Mouse (Mus musculus) hindbrain, embryonic 13.5 days (tissue): ENCODE measurements around the gene Trim54. TPM values are rescaled to one million over a fixed set of nuclear protein-coding genes. Genes with fewer than 3 reads are reported as not detected.
A peak's percentile ranks its signal among the peaks of the same experiment; 100 is the strongest.

ENCODE experiments used
- ATAC-seq: fragments of 200-750 bp; cut with Nextera tagmentation; 2 replicates; pipeline ENCODE4 v1.8.0; 2017; ENCODE audit warnings: moderate TSS enrichment; ENCODE audit not compliant: low FRiP score
- H3K27ac ChIP-seq: fragments of 300-500 bp; sonication (generic); 2 replicates; pipeline ENCODE4 v1.5.1; 2015; ENCODE audit warnings: inconsistent platforms, mild to moderate bottlenecking, moderate library complexity
- H3K27me3 ChIP-seq: fragments of 300-500 bp; sonication (generic); 2 replicates; pipeline ENCODE4 v1.6.1; 2015; ENCODE audit warnings: mild to moderate bottlenecking, inconsistent platforms
- H3K36me3 ChIP-seq: fragments of 300-500 bp; sonication (generic); 2 replicates; pipeline ENCODE4 v1.6.1; 2015; ENCODE audit warnings: mild to moderate bottlenecking, inconsistent platforms
- H3K4me1 ChIP-seq: fragments of 300-500 bp; sonication (generic); replicated peaks from 2 replicates; pipeline ENCODE4 v1.6.1; 2015; ENCODE audit warnings: inconsistent platforms
- H3K4me2 ChIP-seq: fragments of 300-500 bp; sonication (generic); 2 replicates; pipeline ENCODE4 v1.6.1; 2015; ENCODE audit warnings: inconsistent platforms, mild to moderate bottlenecking, moderate library complexity
- H3K4me3 ChIP-seq: fragments of 300-500 bp; sonication (generic); 2 replicates; pipeline ENCODE4 v1.5.1; 2015; ENCODE audit warnings: mild to moderate bottlenecking, inconsistent platforms
- H3K9ac ChIP-seq: fragments of 300-500 bp; sonication (generic); 2 replicates; pipeline ENCODE4 v1.6.1; 2015; ENCODE audit warnings: mild to moderate bottlenecking, inconsistent platforms
- H3K9me3 ChIP-seq: fragments of 300-500 bp; sonication (generic); 2 replicates; pipeline ENCODE4 v1.6.1; 2016; ENCODE audit warnings: inconsistent platforms
- WGBS: fragments of 180-500 bp; shearing (Covaris S2); methylation state at CpG from one replicate; pipeline ENCODE4 v1.1.7; 2015; 5-methylcytosine and 5-hydroxymethylcytosine counted together
- polyA plus RNA-seq: library from polyadenylated mRNA; unstranded; fragments of >200 nt; fragmentation: Nextera tagmentation; extraction: Ambion mirVana; gene quantifications from 2 replicates; pipeline ENCODE4 v1.2.1, GENCODE M21; 2015

Trim54 gene
- polyA plus RNA-seq, 1 experiment from 2014 or later = 0.16 TPM

DNA sequence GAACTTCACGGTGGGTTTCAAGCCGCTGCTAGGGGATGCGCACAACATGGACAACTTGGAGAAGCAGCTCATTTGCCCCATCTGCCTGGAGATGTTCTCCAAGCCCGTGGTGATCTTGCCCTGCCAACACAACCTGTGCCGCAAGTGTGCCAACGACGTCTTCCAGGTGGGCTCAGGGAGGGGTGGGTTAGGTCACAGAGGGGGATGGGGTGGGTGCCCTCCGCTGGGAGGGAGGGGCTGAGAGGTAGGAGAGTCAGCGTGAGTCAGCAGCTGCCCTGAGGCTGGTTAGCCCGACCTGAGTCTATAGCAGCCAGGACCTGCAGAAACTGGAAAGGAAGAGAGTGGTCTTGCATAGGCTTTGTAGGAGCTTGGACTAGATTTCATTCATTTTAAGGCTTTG, 400 bp downstream of the Trim54 start:
- H3K27me3 ChIP-seq = peaks cover 14% of the 10 kb centered on the region
- 37% methylated on average over 10 of the region's 10 CpGs for WGBS
- no peak for ATAC-seq
- no peaks in the 10 kb centered on the region for H3K9me3 ChIP-seq
- H3K27ac ChIP-seq = no peak overlapping the region
- H3K4me2 ChIP-seq = no peak overlapping the region
- H3K36me3 ChIP-seq = no peaks in the 10 kb centered on the region
- no peak overlapping the region for H3K4me3 ChIP-seq
- no peak overlapping the region for H3K9ac ChIP-seq
- no peaks in the 10 kb centered on the region for H3K4me1 ChIP-seq

DNA sequence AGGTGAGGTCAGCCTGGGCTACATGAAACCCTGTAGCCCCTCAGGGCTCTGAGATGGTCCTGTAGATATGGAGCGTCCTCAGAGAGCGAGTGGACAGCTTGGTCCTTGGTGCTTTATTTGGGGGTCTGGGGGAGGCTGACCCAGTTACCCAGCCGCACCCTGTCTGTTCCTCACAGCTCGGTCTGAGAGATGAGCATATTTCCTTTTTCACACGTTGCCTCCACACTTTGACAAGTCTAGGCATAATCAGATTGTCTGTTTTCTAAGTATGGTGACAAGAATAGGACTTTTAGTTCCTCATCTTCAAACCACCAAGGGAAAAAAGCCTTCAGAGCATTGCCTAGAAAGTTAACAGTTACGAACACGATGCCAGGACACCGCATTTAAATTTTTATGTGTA, 4.6 kb downstream of the Trim54 start:
- Histone ChIP-seq H3K9ac (no peak overlapping the region), H3K36me3 (no peaks in the 10 kb centered on the region), H3K9me3 (no peaks in the 10 kb centered on the region), H3K4me2 (no peak overlapping the region), H3K4me1 (no peaks in the 10 kb centered on the region), H3K4me3 (no peak overlapping the region), H3K27me3 (peaks cover 9% of the 10 kb centered on the region), H3K27ac (no peak overlapping the region)
- no peak for ATAC-seq
- WGBS = 85% methylated on average over 8 of the region's 8 CpGs

DNA sequence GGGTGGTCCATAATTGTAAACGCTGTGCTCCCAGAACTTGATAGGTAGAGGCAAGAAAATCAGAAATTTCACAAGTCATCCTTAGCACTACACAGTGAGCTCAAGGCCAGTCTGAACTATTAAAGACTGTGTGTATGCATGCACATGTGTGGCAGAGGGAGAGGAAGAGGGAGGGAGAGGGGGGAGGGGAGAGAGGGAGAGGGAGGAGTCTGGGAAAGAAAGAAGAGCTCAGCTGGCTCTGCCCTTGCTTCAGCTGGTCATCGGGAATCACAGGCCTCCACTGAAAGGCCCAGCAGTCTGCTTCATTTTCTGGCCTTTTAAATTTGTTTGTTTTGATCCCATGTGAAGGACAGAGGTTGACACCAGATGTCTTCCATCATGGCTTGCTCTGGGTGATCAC, 7.0 kb downstream of the Trim54 start:
- H3K36me3 ChIP-seq = no peaks in the 10 kb centered on the region
- no peak for ATAC-seq
- WGBS = 46% methylated on average over 2 of the region's 2 CpGs
- H3K4me1 ChIP-seq = no peaks in the 10 kb centered on the region
- no peak overlapping the region for H3K9ac ChIP-seq
- H3K4me2 ChIP-seq = no peak overlapping the region
- H3K27ac ChIP-seq = no peak overlapping the region
- no peaks in the 10 kb centered on the region for H3K9me3 ChIP-seq
- H3K27me3 ChIP-seq = no peaks in the 10 kb centered on the region
- no peak overlapping the region for H3K4me3 ChIP-seq

DNA sequence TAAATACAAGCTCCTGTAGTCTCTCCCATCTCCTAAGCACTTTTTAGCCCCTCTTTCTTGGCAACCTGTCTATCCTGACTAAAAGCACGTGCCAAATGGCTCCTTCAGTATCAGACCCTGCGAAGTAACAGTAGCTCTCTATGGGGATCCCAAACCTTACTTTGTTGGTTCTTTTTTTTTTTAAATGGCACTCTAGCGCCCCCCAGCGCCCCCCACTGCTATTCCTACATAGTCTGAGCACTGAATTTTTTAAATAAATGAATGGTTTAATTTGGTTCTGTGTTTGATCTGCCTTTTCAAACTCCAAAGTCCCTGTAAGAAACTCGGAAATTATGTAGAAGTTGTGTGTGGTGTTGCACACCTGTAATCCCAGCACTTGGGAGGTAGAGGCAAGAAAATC, 9.5 kb downstream of the Trim54 start:
- H3K4me2 ChIP-seq = no peak overlapping the region
- no peaks in the 10 kb centered on the region for H3K36me3 ChIP-seq
- H3K9me3 ChIP-seq = no peaks in the 10 kb centered on the region
- H3K4me1 ChIP-seq = no peaks in the 10 kb centered on the region
- 0 out of 2 replicates have a peak, but pooled peaks cover 5% of the 10 kb centered on the region for H3K27me3 ChIP-seq
- H3K9ac ChIP-seq = no peak overlapping the region
- no peak overlapping the region for H3K4me3 ChIP-seq
- ATAC-seq = no peak
- H3K27ac ChIP-seq = no peak overlapping the region
- 39% methylated on average over 5 of the region's 5 CpGs for WGBS

DNA sequence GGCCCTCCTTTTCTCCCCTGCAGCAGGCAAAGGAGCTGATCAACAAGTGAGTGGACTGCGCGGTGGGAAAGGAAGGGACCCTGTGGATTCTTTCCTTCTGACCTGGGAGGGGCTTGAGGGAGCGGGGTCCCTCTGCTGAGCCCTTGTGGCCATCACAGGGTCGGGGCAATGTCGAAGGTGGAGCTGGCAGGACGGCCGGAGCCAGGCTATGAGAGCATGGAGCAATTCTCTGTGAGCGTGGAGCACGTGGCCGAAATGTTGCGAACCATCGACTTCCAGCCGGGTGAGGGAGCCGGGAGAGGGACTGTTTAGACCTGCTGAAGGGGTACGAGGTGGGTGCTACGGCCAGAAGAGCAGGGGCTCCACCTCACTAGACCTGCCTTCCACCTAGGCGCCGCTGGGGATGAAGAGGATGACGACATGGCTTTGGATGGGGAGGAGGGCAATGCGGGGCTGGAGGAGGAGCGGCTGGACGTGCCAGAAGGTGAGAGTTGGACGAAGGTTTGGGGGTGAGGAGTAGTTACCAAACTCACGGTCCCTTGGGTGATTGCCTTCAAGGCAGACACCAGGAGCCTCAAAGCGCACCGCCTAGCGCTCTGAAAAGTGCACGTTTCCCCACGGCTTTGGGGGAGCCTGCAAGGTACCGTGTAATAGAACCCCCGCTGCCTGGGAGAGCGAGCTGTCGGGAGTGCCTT, 20.4 kb downstream of the Trim54 start:
- Histone ChIP-seq H3K36me3 (peaks cover 11% of the 10 kb centered on the region), H3K27ac (no peak overlapping the region), H3K4me3 (peak overlapping the region; percentile 38), H3K4me2 (peak overlapping the region; percentile 58), H3K9me3 (no peaks in the 10 kb centered on the region), H3K27me3 (peaks cover 80% of the 10 kb centered on the region), H3K9ac (0 out of 2 replicates have a peak overlapping the region, but pooled peaks have one; percentile 29), H3K4me1 (peaks cover 24% of the 10 kb centered on the region)
- 1% methylated on average over 33 of the region's 33 CpGs for WGBS
- no peak for ATAC-seq

DNA sequence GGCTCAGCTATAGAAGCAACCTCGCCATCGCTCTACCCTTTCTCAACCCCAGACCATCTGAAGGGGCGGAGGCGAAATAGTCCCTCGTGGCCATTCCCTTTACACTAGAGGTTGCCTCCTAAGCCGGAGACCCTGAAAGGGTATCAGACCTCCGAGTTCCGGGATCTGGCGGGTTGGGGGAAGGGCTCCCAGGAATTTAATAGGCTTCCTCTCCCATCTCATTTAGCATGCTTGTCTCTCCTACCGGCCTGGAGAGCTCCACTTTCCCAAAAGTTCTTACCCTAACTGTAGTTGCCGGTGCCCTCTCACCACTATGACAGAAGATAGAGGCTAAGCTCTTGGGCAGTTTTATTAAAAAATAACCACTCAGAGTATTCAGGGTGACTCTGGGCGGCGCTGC, 21.1 kb downstream of the Trim54 start:
- Histone ChIP-seq H3K4me3 (peak overlapping the region; percentile 38), H3K27me3 (peaks cover 74% of the 10 kb centered on the region), H3K9me3 (no peaks in the 10 kb centered on the region), H3K4me2 (peak overlapping the region; percentile 58), H3K27ac (no peak overlapping the region), H3K36me3 (peaks cover 13% of the 10 kb centered on the region), H3K9ac (0 out of 2 replicates have a peak overlapping the region, but pooled peaks have one; percentile 29), H3K4me1 (peaks cover 24% of the 10 kb centered on the region)
- under 1% methylated on average over 13 of the region's 13 CpGs for WGBS
- ATAC-seq = no peak

DNA sequence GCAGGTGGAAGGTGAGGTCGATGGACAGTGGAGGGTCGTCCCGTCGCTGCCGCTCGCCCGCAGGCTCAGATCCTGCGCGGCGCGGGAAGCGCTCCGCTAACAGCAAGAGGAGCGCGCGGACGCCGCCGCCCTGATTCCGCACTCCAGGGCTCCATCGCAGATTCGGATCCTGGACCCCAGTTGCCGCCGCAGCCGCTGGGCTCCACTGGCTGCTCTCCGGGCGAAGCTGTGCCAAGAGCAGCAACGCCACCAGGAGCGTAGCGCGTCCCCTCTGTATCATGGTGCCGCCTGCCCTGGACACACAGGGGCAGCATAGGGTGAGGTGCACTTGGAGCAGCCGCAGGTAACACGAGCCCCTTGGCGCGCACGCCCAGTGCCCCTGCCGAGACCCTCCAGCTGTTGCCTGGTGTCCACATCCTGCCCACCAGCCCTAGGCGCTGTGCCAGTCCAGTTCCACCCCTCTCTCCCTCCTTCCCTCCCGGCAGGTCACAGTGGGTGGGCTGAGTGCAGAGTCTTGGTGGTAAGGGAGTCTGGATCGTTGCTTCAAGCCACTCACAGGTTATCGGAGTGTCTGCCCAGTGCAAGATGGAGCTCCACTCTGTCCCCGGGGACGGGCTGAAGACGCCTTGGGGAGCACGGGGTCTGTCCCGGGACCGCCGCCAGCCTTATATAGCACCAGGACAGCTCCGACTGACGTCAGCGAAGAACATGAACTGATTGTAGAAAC, 21.9 kb downstream of the Trim54 start, which contains the start of gene Ucn:
Gene Ucn, minus strand, starts transcription at position 589 of the 727 bp plus-strand sequence.
- Histone ChIP-seq H3K27ac (no peak within 1 kb of the TSS), H3K36me3 (peaks cover 13% of the 10 kb centered on the region), H3K9me3 (no peaks in the 10 kb centered on the region), H3K9ac (peak within 1 kb of the TSS; percentile 53), H3K4me3 (peak within 1 kb of the TSS; percentile 38), H3K4me1 (peaks cover 24% of the 10 kb centered on the region), H3K4me2 (peak within 1 kb of the TSS; percentile 58), H3K27me3 (peaks cover 72% of the 10 kb centered on the region)
- no peak for ATAC-seq
- WGBS = 2% methylated on average over 52 of the region's 52 CpGs

DNA sequence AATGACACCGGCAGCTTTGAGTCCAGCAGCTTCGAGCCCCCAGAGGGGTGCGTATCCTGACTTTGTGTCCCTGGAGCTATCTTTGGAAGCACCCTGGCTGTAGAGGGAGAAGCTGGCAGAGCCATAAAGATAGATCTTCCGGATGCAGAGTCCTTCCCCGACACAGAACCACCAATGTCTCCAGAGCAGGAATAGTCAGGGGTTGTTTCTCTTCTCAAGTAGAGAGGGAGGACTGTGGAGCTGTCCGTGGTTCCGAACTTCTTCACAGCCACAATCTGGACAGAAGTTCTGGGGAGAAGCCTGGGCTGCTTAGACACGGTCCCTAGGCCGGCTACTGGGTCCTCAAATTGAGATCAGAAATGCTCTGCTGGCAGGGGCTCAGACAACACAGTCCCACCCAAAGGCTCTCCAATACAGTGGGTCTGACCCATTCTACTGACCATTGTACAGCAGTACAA, 22.5 kb downstream of the Trim54 start:
- Histone ChIP-seq H3K27ac (no peak overlapping the region), H3K36me3 (peaks cover 14% of the 10 kb centered on the region), H3K4me2 (peak overlapping the region; percentile 58; the same call in 1 of the 2 replicates), H3K27me3 (peaks cover 66% of the 10 kb centered on the region), H3K9ac (0 out of 2 replicates have a peak overlapping the region, but pooled peaks have one; percentile 53), H3K9me3 (no peaks in the 10 kb centered on the region), H3K4me1 (peaks cover 24% of the 10 kb centered on the region), H3K4me3 (peak overlapping the region; percentile 38; the same call in 1 of the 2 replicates)
- no peak for ATAC-seq
- 11% methylated on average over 9 of the region's 9 CpGs for WGBS

DNA sequence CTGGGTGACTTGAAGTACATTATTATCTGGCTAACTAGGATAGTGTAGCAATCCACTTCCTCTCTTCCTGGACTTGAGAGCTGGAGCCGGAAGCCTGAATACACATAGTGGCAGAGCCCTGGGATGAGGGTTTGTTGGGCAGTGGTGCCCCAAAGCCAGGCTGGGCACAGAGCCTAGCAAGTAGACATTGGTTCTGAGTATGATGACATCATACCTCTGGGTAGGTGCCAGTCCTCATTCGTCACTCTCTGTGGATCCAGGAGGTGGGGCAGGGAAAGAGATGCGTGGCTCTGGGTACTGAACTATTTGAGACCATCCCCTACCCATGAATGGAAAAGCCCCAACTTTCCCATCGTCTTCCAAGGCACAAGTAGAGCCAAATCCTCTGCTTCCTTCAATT, 33.3 kb downstream of the Trim54 start:
- ATAC-seq = no peak
- H3K27me3 ChIP-seq = no peaks in the 10 kb centered on the region
- H3K9ac ChIP-seq = no peak overlapping the region
- peaks cover 13% of the 10 kb centered on the region for H3K4me1 ChIP-seq
- peaks cover 24% of the 10 kb centered on the region for H3K36me3 ChIP-seq
- no peak overlapping the region for H3K4me3 ChIP-seq
- no peak overlapping the region for H3K4me2 ChIP-seq
- H3K27ac ChIP-seq = no peak overlapping the region
- WGBS = 90% methylated on average over 4 of the region's 4 CpGs
- no peaks in the 10 kb centered on the region for H3K9me3 ChIP-seq

DNA sequence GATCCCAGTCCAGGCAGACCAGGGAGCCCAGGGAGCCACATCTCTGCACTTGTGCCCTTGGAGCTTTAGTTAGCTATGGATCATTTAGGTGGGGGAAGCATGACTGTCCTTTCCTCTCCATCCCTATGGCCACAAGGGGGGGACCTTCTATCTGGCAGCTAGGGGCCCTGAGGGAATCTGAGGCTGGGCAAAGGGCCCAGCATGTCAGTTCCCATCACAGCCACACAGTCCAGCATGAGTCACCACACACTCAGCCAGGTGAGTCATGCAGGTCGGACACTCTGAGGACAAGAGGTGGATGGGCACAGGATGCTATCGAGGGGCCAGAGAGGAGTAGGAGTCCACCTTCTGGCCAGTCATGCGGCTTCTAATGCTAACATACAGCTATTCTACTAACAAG, 35.2 kb downstream of the Trim54 start:
- no peak for ATAC-seq
- 90% methylated on average over 3 of the region's 3 CpGs for WGBS

DNA sequence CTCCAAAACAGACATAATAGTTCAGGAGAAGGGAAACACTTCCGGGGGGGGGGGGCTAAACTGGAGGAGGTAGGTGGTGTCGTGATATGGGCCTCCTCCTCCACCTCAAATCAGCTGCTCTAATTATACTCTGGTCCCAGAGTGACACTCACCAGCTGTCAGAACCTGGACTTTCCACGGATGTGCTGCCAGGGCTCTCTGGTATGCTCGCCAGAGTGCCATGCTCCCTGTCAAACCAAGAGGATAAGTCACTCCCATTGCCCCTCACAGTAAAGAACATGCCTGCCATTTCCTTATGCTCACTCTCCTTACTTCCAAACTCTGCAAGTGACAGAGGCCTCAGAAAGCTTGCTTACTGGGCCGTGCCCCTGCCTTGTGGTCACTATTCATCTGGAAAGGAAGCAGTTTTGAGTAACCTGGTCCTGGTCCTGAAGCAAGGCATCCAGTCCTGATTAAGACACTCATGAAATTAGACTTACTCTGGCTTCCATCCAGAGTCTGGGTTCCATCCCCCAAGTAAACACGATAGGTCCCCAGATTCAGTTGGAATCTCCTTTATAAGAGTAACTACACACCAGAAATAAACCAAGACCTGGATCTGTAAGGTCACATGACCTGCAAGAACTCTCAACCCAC, 37.1 kb downstream of the Trim54 start:
- 41% methylated on average over 6 of the region's 6 CpGs for WGBS
- peak overlapping the region; percentile 83 for H3K27ac ChIP-seq
- no peaks in the 10 kb centered on the region for H3K27me3 ChIP-seq
- H3K4me3 ChIP-seq = peak overlapping the region; percentile 65
- peak; percentile 26; the same call in 1 of the 2 replicates for ATAC-seq
- H3K36me3 ChIP-seq = peaks cover 31% of the 10 kb centered on the region
- peak overlapping the region; percentile 85 for H3K9ac ChIP-seq
- H3K4me2 ChIP-seq = peak overlapping the region; percentile 84
- no peaks in the 10 kb centered on the region for H3K9me3 ChIP-seq
- peaks cover 16% of the 10 kb centered on the region for H3K4me1 ChIP-seq

More for the DNA sequence above, 35.2 kb downstream of the Trim54 start:
- Histone ChIP-seq H3K9me3 (no peaks in the 10 kb centered on the region), H3K36me3 (peaks cover 12% of the 10 kb centered on the region), H3K27me3 (no peaks in the 10 kb centered on the region), H3K4me1 (peaks cover 16% of the 10 kb centered on the region), H3K27ac (no peak overlapping the region), H3K4me2 (no peak overlapping the region), H3K9ac (no peak overlapping the region), H3K4me3 (no peak overlapping the region)

DNA sequence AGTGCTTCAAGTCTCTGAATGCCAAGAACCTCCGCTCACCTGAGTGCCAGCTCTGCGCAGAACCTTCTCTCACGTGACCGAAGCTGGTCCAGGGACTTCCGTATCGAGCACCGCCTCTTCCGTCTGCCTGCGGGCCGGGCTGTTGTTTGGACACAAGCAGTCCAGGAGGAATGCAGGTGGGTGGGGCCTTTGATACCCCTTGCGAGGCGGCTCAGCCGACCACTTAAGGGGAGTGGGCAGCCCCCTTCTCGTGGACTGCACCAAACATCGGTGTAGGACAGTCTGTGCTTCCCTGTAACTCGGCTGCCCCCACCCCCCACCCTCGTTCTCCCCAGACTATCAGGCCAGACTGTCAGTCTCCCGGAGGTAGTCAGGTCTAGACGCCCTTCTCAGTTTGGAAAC, 37.6 kb downstream of the Trim54 start, which contains the start of gene Mpv17:
Gene Mpv17, minus strand, starts transcription at position 100 of the 402 bp plus-strand sequence.
- peaks cover 36% of the 10 kb centered on the region for H3K36me3 ChIP-seq
- WGBS = under 1% methylated on average over 19 of the region's 19 CpGs

More for the DNA sequence above, 37.6 kb downstream of the Trim54 start, which contains the start of gene Mpv17:
- Histone ChIP-seq H3K9ac (peak within 1 kb of the TSS; percentile 85), H3K9me3 (no peaks in the 10 kb centered on the region), H3K4me3 (peak within 1 kb of the TSS; percentile 65), H3K27me3 (no peaks in the 10 kb centered on the region), H3K27ac (peak within 1 kb of the TSS; percentile 83), H3K4me2 (peak within 1 kb of the TSS; percentile 84), H3K4me1 (peaks cover 16% of the 10 kb centered on the region)
- peak; percentile 96 for ATAC-seq
